Mouse (Mus musculus) limb, embryonic 11.5 days (tissue): ENCODE measurements around the gene Gls. TPM values are rescaled to one million over a fixed set of nuclear protein-coding genes. Genes with fewer than 3 reads are reported as not detected.

Experiments
- ATAC-seq: fragments of 200-750 bp; cut with Nextera tagmentation; 2 replicates; pipeline ENCODE4 v1.8.0; 2017; ENCODE audit warnings: low read depth; ENCODE audit not compliant: insufficient number of reproducible peaks, low FRiP score, low TSS enrichment
- DNase-seq: peaks from one replicate; pipeline ENCODE4 v3.0.0-alpha.2; 2015; ENCODE audit warnings: low spot score
- H3K27ac ChIP-seq: fragments of 300-500 bp; sonication (generic); replicated peaks from 2 replicates; pipeline ENCODE4 v1.5.1; 2014; ENCODE audit warnings: low read depth, mild to moderate bottlenecking, low read length
- H3K27me3 ChIP-seq: fragments of 300-500 bp; sonication (generic); 2 replicates; pipeline ENCODE4 v1.6.1; 2014; ENCODE audit warnings: mild to moderate bottlenecking, low read length, mixed read lengths; ENCODE audit not compliant: control insufficient read depth, insufficient read depth
- H3K36me3 ChIP-seq: fragments of 300-500 bp; sonication (generic); 2 replicates; pipeline ENCODE4 v1.6.1; 2014; ENCODE audit warnings: mild to moderate bottlenecking, low read length, moderate library complexity, mixed read lengths; ENCODE audit not compliant: control insufficient read depth, insufficient read depth
- H3K4me1 ChIP-seq: fragments of 300-500 bp; sonication (generic); 2 replicates; pipeline ENCODE4 v1.6.1; 2014; ENCODE audit warnings: low read length, mixed read lengths; ENCODE audit not compliant: control insufficient read depth, insufficient read depth
- H3K4me2 ChIP-seq: fragments of 300-500 bp; sonication (generic); 2 replicates; pipeline ENCODE4 v1.6.1; 2014; ENCODE audit warnings: low read depth, mild to moderate bottlenecking, moderate library complexity; ENCODE audit not compliant: severe bottlenecking
- H3K4me3 ChIP-seq: fragments of 300-500 bp; sonication (generic); 2 replicates; pipeline ENCODE4 v1.5.1; 2014; ENCODE audit warnings: low read depth, low read length
- H3K9ac ChIP-seq: fragments of 300-500 bp; sonication (generic); 2 replicates; pipeline ENCODE4 v1.6.1; 2014; ENCODE audit warnings: mild to moderate bottlenecking, low read length
- H3K9me3 ChIP-seq: fragments of 300-500 bp; sonication (generic); 2 replicates; pipeline ENCODE4 v1.6.1; 2016; ENCODE audit warnings: low read length; ENCODE audit not compliant: control insufficient read depth
- WGBS: fragments of 180-500 bp; shearing (Covaris S2); extraction: QIAGEN DNeasy Blood & Tissue Kit; methylation state at CpG from one replicate; pipeline ENCODE4 v1.1.7; 2014; 5-methylcytosine and 5-hydroxymethylcytosine counted together
- polyA plus RNA-seq: library from polyadenylated mRNA; unstranded; fragments of >200 nt; fragmentation: Nextera tagmentation; extraction: Ambion mirVana; gene quantifications from 2 replicates; pipeline ENCODE4 v1.2.1, GENCODE M21; 2014

Gls gene
- polyA plus RNA-seq, 1 experiment from 2014 or later = 30.6 TPM

DNA sequence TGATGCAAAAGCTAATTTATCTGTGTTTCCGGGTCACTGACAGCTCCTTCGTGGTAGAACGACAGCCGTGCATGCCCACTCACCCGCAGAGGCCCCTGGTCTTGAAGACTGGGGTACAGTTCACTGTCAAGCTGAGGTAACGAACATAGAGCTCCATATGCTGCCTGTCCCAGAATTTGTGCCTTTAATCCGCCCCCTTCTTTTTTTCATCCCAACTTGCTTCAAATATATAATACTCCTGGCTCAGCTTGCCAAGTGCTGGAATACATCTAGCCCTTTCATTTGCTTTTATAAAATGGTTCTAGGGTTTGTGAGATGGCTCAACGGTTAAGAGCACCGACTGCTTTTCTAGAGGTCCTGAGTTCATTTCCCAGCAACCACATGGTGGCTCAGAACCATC, 92.5 kb downstream of the Gls start:
- no peaks in the 10 kb centered on the region for H3K9me3 ChIP-seq
- WGBS = 87% methylated on average over 9 of the region's 9 CpGs
- no peak overlapping the region for H3K4me3 ChIP-seq
- H3K9ac ChIP-seq = no peak overlapping the region
- H3K27ac ChIP-seq = no peak overlapping the region
- ATAC-seq (no peak), DNase-seq (no peak)
- no peak overlapping the region for H3K4me2 ChIP-seq
- H3K36me3 ChIP-seq = no peaks in the 10 kb centered on the region; the same call in 1 of the 2 replicates
- H3K4me1 ChIP-seq = 0 out of 2 replicates have a peak, but pooled peaks cover 2% of the 10 kb centered on the region
- H3K27me3 ChIP-seq = no peaks in the 10 kb centered on the region

GRCm38 (mm10) chr1:52137292-52137691, 95.7 kb downstream of the Gls start:
- no peaks in the 10 kb centered on the region for H3K9me3 ChIP-seq
- no peak overlapping the region for H3K9ac ChIP-seq
- 77% methylated on average over 16 of the region's 16 CpGs for WGBS
- H3K4me3 ChIP-seq = no peak overlapping the region
- no peak for ATAC-seq
- DNase-seq = no peak
- no peaks in the 10 kb centered on the region for H3K27me3 ChIP-seq
- no peaks in the 10 kb centered on the region; the same call in 1 of the 2 replicates for H3K36me3 ChIP-seq
- no peak overlapping the region for H3K4me2 ChIP-seq
- no peak overlapping the region for H3K27ac ChIP-seq
- H3K4me1 ChIP-seq = 0 out of 2 replicates have a peak, but pooled peaks cover 2% of the 10 kb centered on the region

DNA sequence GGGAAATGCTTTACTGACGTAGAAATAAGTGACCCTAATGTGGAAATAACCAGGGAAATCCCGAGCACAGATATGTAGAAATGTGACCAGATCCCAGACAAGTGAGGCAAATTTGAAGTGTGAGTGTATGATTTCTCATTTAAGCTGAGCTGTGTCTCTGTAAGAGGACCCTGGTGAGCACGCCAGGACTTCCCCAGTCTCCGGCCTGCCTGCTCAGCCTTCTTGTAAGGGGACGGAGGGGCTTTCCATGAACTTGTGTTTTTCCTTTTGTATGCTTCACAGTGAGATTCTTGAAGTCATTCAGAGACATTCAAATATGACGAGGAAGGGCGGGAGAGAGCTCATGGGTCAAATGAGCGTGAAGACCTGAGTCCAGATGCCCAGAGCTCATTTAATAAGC, 99.8 kb downstream of the Gls start:
- no peak overlapping the region for H3K4me3 ChIP-seq
- H3K4me2 ChIP-seq = no peak overlapping the region
- 0 out of 2 replicates have a peak, but pooled peaks cover 2% of the 10 kb centered on the region for H3K4me1 ChIP-seq
- no peaks in the 10 kb centered on the region for H3K36me3 ChIP-seq
- no peaks in the 10 kb centered on the region for H3K27me3 ChIP-seq
- ATAC-seq (no peak), DNase-seq (no peak)
- no peak overlapping the region for H3K9ac ChIP-seq
- no peak overlapping the region for H3K27ac ChIP-seq
- 82% methylated on average over 8 of the region's 8 CpGs for WGBS
- H3K9me3 ChIP-seq = no peaks in the 10 kb centered on the region

GRCm38 (mm10) chr1:52131787-52132377, 101.2 kb downstream of the Gls start:
- ATAC-seq = no peak
- Histone ChIP-seq H3K9ac (no peak overlapping the region), H3K36me3 (no peaks in the 10 kb centered on the region), H3K4me2 (no peak overlapping the region), H3K27me3 (no peaks in the 10 kb centered on the region), H3K4me1 (0 out of 2 replicates have a peak, but pooled peaks cover 2% of the 10 kb centered on the region), H3K27ac (no peak overlapping the region), H3K9me3 (no peaks in the 10 kb centered on the region), H3K4me3 (no peak overlapping the region)
- 83% methylated on average over 11 of the region's 11 CpGs for WGBS
- no peak for DNase-seq

DNA sequence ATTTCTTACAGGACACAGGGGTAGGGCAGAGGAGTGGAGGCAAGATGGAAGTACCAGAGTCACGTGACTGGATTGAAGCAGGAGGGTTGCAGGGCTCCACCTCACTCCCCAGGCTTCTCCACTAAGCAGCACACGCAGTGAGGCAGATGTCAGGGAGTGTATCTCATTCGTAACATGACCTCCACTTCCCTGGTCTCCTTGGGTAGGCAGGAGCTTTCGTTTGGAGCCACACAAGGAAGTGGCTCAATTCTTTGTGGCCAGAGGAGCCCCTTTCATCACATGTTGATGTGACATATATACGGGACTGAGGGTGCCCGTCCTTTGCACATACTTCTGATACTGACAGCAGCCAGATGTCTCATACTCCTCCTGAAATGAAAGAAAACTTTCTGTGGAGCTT, 103.2 kb downstream of the Gls start:
- Histone ChIP-seq H3K27ac (no peak overlapping the region), H3K36me3 (no peaks in the 10 kb centered on the region), H3K4me1 (no peaks in the 10 kb centered on the region), H3K4me3 (no peak overlapping the region), H3K4me2 (no peak overlapping the region), H3K9ac (no peak overlapping the region), H3K27me3 (no peaks in the 10 kb centered on the region), H3K9me3 (no peaks in the 10 kb centered on the region)
- ATAC-seq (no peak), DNase-seq (no peak)
- WGBS = 51% methylated on average over 6 of the region's 6 CpGs

GRCm38 (mm10) chr1:52127350-52127749, 105.7 kb downstream of the Gls start:
- 96% methylated on average over 6 of the region's 6 CpGs for WGBS
- DNase-seq (no peak), ATAC-seq (no peak)
- Histone ChIP-seq H3K36me3 (no peaks in the 10 kb centered on the region), H3K4me1 (no peaks in the 10 kb centered on the region), H3K9me3 (no peaks in the 10 kb centered on the region), H3K9ac (no peak overlapping the region), H3K27ac (no peak overlapping the region), H3K4me2 (no peak overlapping the region), H3K4me3 (no peak overlapping the region), H3K27me3 (no peaks in the 10 kb centered on the region)

DNA sequence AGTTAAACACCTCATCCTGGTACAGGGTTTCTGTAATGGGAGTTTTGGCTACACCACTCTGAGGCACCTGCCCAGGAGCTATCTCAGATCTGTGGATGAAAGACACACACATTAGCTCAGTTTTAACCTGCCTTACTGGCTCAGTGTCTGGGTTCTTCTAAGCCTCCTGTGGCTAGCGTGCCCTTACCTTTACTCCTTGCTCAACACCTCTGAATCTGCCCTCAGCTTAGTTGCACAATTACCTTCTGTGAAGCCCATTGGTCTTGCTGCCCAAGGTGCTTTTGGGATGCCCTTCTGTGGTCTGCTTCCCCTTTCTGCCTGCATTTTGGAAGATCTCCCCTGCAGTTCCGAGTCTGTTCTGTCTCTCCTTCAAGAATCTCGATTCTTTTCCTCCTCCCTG, 108.2 kb downstream of the Gls start:
- Histone ChIP-seq H3K9me3 (no peaks in the 10 kb centered on the region), H3K4me2 (no peak overlapping the region), H3K27ac (no peak overlapping the region), H3K27me3 (no peaks in the 10 kb centered on the region), H3K36me3 (no peaks in the 10 kb centered on the region), H3K4me3 (no peak overlapping the region), H3K4me1 (no peaks in the 10 kb centered on the region), H3K9ac (no peak overlapping the region)
- ATAC-seq (no peak), DNase-seq (no peak)
- 73% methylated on average over 3 of the region's 3 CpGs for WGBS

DNA sequence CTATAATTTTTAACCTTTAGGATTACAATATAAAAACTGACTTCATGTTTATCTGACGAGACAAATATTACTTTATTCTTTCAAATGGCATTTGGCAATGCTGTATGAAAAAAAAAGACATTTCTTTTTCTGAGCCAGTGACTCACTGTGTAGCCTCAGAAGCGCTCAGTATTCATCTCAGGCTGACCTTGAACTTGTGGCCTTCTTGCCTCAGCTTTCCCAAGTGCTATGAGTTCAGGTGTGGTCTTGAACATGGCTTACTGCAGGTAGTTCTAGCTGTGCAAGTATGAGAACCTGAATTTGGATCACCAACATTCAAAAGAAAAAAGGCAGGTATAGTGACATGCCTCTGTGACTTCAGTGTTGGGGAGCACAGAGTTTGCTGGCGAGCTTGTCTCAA, 112.0 kb downstream of the Gls start:
- Histone ChIP-seq H3K4me3 (no peak overlapping the region), H3K9me3 (no peaks in the 10 kb centered on the region), H3K9ac (no peak overlapping the region), H3K4me1 (no peaks in the 10 kb centered on the region), H3K4me2 (no peak overlapping the region), H3K36me3 (no peaks in the 10 kb centered on the region), H3K27me3 (no peaks in the 10 kb centered on the region), H3K27ac (no peak overlapping the region)
- ATAC-seq (no peak), DNase-seq (no peak)
- 80% methylated on average over 3 of the region's 3 CpGs for WGBS

GRCm38 (mm10) chr1:52120191-52120590, 112.8 kb downstream of the Gls start:
- no peaks in the 10 kb centered on the region for H3K27me3 ChIP-seq
- no peaks in the 10 kb centered on the region for H3K36me3 ChIP-seq
- WGBS = 39% methylated on average over 10 of the region's 10 CpGs
- H3K9ac ChIP-seq = no peak overlapping the region
- H3K4me2 ChIP-seq = peak overlapping the region; percentile 86
- no peak overlapping the region for H3K27ac ChIP-seq
- ATAC-seq (no peak), DNase-seq (no peak)
- H3K4me1 ChIP-seq = no peaks in the 10 kb centered on the region
- H3K9me3 ChIP-seq = no peaks in the 10 kb centered on the region
- peak overlapping the region; percentile 79 for H3K4me3 ChIP-seq
